Mouse (Mus musculus): Measurements from ENCODE around the gene Tacc3. TPM values are rescaled to one million over a fixed set of nuclear protein-coding genes. Genes with fewer than 3 reads are reported as not detected.

The Tacc3 gene
- polyA plus RNA-seq, 1 experiment from 2014 or later, result 127 TPM

DNA sequence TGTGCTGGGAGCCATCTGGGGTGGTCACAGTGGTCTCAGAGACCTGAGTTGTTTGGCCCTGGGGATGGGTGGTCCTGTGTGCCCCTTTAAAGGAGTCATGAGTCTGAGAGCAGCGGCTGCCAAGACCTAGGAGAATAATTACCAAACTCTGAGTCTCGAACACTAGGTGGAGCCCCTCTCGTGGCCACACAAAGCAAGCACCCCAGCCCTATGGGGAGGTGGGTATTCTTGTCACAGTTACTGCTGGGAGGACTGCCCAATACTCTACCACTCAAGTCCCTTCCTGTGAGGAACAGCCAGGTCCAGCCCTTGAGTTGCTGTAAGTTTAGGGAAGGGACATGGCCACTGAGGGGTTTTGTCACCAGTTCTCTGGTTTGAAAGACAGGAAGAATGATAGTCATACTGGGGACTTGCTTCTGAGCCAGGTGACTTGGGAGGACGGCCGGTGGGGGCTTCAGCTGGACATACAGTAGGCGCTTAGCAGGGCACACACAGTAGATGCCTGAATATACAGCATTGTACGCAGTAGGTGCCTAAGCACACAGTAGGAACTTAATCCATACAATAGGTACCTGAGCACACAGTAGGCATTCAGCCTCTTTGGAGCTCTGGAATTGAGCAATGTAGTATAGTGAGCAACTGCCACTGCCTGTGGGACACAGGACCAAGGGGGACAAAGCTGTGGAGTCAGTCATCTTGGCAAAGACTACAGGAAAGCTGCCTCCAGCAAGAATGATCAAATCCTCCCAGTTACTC is 26.1 kb downstream of the Tacc3 start:
- H3K36me3 ChIP-seq (ENCODE audit: control insufficient read depth, insufficient read depth, low read length), result no peaks in the 10 kb centered on the region
- no peak overlapping the region for H3K4me3 ChIP-seq (ENCODE audit: low read depth, low read length)
- peaks cover 8% of the 10 kb centered on the region for H3K4me1 ChIP-seq (ENCODE audit: control insufficient read depth, insufficient read depth, low read length)
- H3K27me3 ChIP-seq (replicated peaks; ENCODE audit: control insufficient read depth, insufficient read depth, low read length), result no peaks in the 10 kb centered on the region
- DNase-seq (ENCODE audit: low spot score) (peak; percentile 73), ATAC-seq (ENCODE audit: low read depth) (peak; percentile 66; the same call in 1 of the 2 replicates)
- no peaks in the 10 kb centered on the region for H3K9me3 ChIP-seq (ENCODE audit: control insufficient read depth, low read length)
- peak overlapping the region; percentile 39; the same call in 1 of the 2 replicates for H3K27ac ChIP-seq (replicated peaks; ENCODE audit: low read depth, low read length)
- no peak overlapping the region for H3K9ac ChIP-seq (ENCODE audit: low read depth, low read length)
- H3K4me2 ChIP-seq (ENCODE audit: low read depth, low read length), result no peak overlapping the region
- WGBS, result 48% methylated on average over 7 of the region's 7 CpGs

- Histone ChIP-seq H3K36me3 (ENCODE audit: control insufficient read depth, insufficient read depth, low read length) (no peaks in the 10 kb centered on the region), H3K9me3 (ENCODE audit: control insufficient read depth, low read length) (no peaks in the 10 kb centered on the region), H3K4me1 (ENCODE audit: control insufficient read depth, insufficient read depth, low read length) (peaks cover 16% of the 10 kb centered on the region), H3K4me3 (ENCODE audit: low read depth, low read length) (no peak overlapping the region), H3K27me3 (replicated peaks; ENCODE audit: control insufficient read depth, insufficient read depth, low read length) (no peaks in the 10 kb centered on the region), H3K4me2 (ENCODE audit: low read depth, low read length) (no peak overlapping the region), H3K27ac (replicated peaks; ENCODE audit: low read depth, low read length) (peak overlapping the region; percentile 35; the same call in 1 of the 2 replicates), H3K9ac (ENCODE audit: low read depth, low read length) (no peak overlapping the region)
- no peak for ATAC-seq (ENCODE audit: low read depth)
- DNase-seq (ENCODE audit: low spot score), result peak; percentile 51
- 71% methylated on average over 4 of the region's 4 CpGs for WGBS
These were observed 27.0 kb downstream of the Tacc3 start for GRCm38 (mm10) chr5:33684932-33685331.

- Histone ChIP-seq H3K9ac (ENCODE audit: low read depth, low read length) (no peak overlapping the region), H3K27ac (replicated peaks; ENCODE audit: low read depth, low read length) (no peak overlapping the region), H3K4me2 (ENCODE audit: low read depth, low read length) (no peak overlapping the region), H3K9me3 (ENCODE audit: control insufficient read depth, low read length) (no peaks in the 10 kb centered on the region), H3K4me1 (ENCODE audit: control insufficient read depth, insufficient read depth, low read length) (peaks cover 23% of the 10 kb centered on the region), H3K27me3 (replicated peaks; ENCODE audit: control insufficient read depth, insufficient read depth, low read length) (no peaks in the 10 kb centered on the region), H3K36me3 (ENCODE audit: control insufficient read depth, insufficient read depth, low read length) (no peaks in the 10 kb centered on the region), H3K4me3 (ENCODE audit: low read depth, low read length) (no peak overlapping the region)
- 75% methylated on average over 4 of the region's 4 CpGs for WGBS
- DNase-seq (ENCODE audit: low spot score) (no peak), ATAC-seq (ENCODE audit: low read depth) (no peak)
These were observed 29.2 kb downstream of the Tacc3 start for GRCm38 (mm10) chr5:33687142-33687541.

DNA sequence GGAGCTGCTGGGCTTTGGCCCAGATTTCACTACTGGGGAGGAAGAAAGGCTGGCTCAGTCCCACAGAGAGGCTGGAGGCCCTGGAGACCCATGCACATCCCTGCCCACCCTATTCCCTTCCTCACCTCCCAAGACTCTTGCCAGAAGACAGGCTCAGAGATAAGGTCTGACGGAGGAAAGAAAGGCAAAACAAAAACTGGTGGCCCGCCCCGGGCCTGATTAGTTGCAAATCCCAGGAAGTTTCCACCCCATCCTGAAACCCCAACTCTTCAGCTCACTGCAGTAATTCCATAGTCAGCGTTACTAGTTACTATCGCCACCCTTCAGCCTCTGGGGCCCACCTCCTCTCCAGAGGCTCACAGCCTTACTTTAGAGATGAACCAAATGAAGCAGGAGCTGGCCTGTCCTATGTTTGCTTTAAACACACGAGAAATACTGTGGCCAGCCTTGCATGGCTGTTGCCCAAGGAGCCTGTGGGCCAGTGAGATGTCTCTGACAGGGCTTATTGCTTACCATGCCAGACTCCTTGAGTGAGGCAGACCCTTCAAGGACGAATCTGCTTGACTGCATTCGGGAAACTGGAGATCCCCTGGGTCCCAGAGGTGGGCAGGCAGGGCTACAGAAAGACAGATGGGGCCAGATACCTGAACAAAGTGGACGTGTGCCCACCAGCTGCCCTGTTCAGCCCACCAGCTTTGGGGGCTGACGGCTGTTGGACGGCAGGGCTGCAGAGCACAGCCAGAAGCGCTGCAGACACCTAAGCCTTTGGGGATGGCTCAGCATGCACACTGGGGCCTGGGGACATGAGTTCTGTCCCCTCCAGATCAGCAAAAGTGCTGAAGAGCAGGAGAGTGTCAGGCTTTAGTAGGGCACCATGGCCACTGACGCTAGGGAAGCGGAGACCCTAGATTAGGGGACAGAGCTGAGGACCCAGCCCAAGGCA is 30.6 kb downstream of the Tacc3 start:
- no peaks in the 10 kb centered on the region for H3K9me3 ChIP-seq (ENCODE audit: control insufficient read depth, low read length)
- ATAC-seq (ENCODE audit: low read depth) (no peak), DNase-seq (ENCODE audit: low spot score) (no peak)
- 53% methylated on average over 14 of the region's 14 CpGs for WGBS
- H3K27me3 ChIP-seq (replicated peaks; ENCODE audit: control insufficient read depth, insufficient read depth, low read length), result no peaks in the 10 kb centered on the region
- no peaks in the 10 kb centered on the region for H3K36me3 ChIP-seq (ENCODE audit: control insufficient read depth, insufficient read depth, low read length)
- no peak overlapping the region for H3K4me2 ChIP-seq (ENCODE audit: low read depth, low read length)
- peaks cover 35% of the 10 kb centered on the region for H3K4me1 ChIP-seq (ENCODE audit: control insufficient read depth, insufficient read depth, low read length)
- peak overlapping the region; percentile 25; the same call in 1 of the 2 replicates for H3K9ac ChIP-seq (ENCODE audit: low read depth, low read length)
- no peak overlapping the region for H3K4me3 ChIP-seq (ENCODE audit: low read depth, low read length)
- H3K27ac ChIP-seq (replicated peaks; ENCODE audit: low read depth, low read length), result peak overlapping the region; percentile 8; the same call in 1 of the 2 replicates

GRCm38 (mm10) chr5:33689221-33689844 is 31.4 kb downstream of the Tacc3 start:
- WGBS, result 53% methylated on average over 18 of the region's 20 CpGs
- ATAC-seq (ENCODE audit: low read depth) (0 out of 2 replicates have a peak, but pooled peaks have one; percentile 31), DNase-seq (ENCODE audit: low spot score) (no peak)
- H3K27ac ChIP-seq (replicated peaks; ENCODE audit: low read depth, low read length), result 0 out of 2 replicates have a peak overlapping the region, but pooled peaks have one; percentile 8
- H3K9me3 ChIP-seq (ENCODE audit: control insufficient read depth, low read length), result no peaks in the 10 kb centered on the region
- H3K27me3 ChIP-seq (replicated peaks; ENCODE audit: control insufficient read depth, insufficient read depth, low read length), result no peaks in the 10 kb centered on the region
- H3K9ac ChIP-seq (ENCODE audit: low read depth, low read length), result no peak overlapping the region
- H3K4me1 ChIP-seq (ENCODE audit: control insufficient read depth, insufficient read depth, low read length), result peaks cover 35% of the 10 kb centered on the region
- no peak overlapping the region for H3K4me3 ChIP-seq (ENCODE audit: low read depth, low read length)
- no peaks in the 10 kb centered on the region for H3K36me3 ChIP-seq (ENCODE audit: control insufficient read depth, insufficient read depth, low read length)
- H3K4me2 ChIP-seq (ENCODE audit: low read depth, low read length), result peak overlapping the region; percentile 6; the same call in 1 of the 2 replicates

DNA sequence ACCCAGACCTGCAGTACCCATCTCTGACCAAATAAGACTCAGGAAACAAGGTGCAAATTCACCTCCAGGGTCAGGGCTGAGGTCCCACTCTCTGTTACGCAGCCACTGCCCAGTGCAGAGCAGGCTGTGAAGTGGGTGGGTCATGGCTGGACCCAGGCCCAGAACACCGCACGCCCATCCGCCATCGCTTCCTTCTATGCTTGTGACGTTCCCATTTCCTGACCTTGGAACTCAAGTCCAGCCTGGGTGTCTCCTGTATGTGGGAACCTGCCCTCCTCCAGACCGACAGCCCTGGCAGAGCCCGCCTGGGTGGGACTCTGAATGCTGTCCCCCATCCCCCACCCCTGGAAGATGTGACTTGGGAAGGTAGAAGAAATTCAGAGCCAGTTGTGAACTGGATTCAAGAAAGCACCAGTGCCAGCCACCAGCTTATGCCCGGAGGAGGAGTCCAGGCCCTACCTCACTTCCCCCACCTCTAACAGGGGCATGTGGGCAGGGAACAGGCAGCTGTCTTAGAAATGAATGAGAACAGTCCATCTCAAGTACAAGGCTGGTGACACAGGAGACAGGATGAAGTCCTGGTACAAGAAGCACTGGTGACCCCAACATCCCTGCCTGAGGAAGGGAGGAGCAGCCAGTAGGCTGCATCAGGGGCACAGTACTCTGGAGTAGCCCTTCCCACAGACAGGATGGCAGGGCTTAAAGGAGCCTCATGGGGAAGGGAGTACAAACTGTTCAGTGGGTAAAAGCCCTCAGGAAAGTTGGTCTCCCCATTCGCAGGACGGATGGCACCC is 32.1 kb downstream of the Tacc3 start:
- peaks cover 40% of the 10 kb centered on the region for H3K4me1 ChIP-seq (ENCODE audit: control insufficient read depth, insufficient read depth, low read length)
- H3K9me3 ChIP-seq (ENCODE audit: control insufficient read depth, low read length), result no peaks in the 10 kb centered on the region
- H3K9ac ChIP-seq (ENCODE audit: low read depth, low read length), result no peak overlapping the region
- no peak overlapping the region for H3K4me2 ChIP-seq (ENCODE audit: low read depth, low read length)
- H3K27me3 ChIP-seq (replicated peaks; ENCODE audit: control insufficient read depth, insufficient read depth, low read length), result no peaks in the 10 kb centered on the region
- WGBS, result 76% methylated on average over 11 of the region's 11 CpGs
- ATAC-seq (ENCODE audit: low read depth) (no peak), DNase-seq (ENCODE audit: low spot score) (no peak)
- H3K4me3 ChIP-seq (ENCODE audit: low read depth, low read length), result no peak overlapping the region
- H3K27ac ChIP-seq (replicated peaks; ENCODE audit: low read depth, low read length), result no peak overlapping the region; the same call in 1 of the 2 replicates
- no peaks in the 10 kb centered on the region for H3K36me3 ChIP-seq (ENCODE audit: control insufficient read depth, insufficient read depth, low read length)

GRCm38 (mm10) chr5:33692393-33692792 is 34.5 kb downstream of the Tacc3 start:
- Histone ChIP-seq H3K27me3 (replicated peaks; ENCODE audit: control insufficient read depth, insufficient read depth, low read length) (no peaks in the 10 kb centered on the region), H3K4me3 (ENCODE audit: low read depth, low read length) (no peak overlapping the region), H3K4me2 (ENCODE audit: low read depth, low read length) (peak overlapping the region; percentile 41), H3K27ac (replicated peaks; ENCODE audit: low read depth, low read length) (peak overlapping the region; percentile 89), H3K9ac (ENCODE audit: low read depth, low read length) (peak overlapping the region; percentile 43; the same call in 1 of the 2 replicates), H3K4me1 (ENCODE audit: control insufficient read depth, insufficient read depth, low read length) (peaks cover 63% of the 10 kb centered on the region), H3K36me3 (ENCODE audit: control insufficient read depth, insufficient read depth, low read length) (no peaks in the 10 kb centered on the region), H3K9me3 (ENCODE audit: control insufficient read depth, low read length) (no peaks in the 10 kb centered on the region)
- DNase-seq (ENCODE audit: low spot score) (peak; percentile 86), ATAC-seq (ENCODE audit: low read depth) (peak; percentile 53)
- WGBS, result 3% methylated on average over 24 of the region's 24 CpGs
